Mouse (Mus musculus): ENCODE measurements at regions not wholly inside any gene's neighbourhood (a gene's known extent, or its start where the extent isn't known, plus 50 kb on each side); places are given as distances from the start of the nearest gene placed in this dataset.

- no peak for DNase-seq (ENCODE audit: low spot score in 2 of 2)
These were observed 56.2 kb downstream of the Gm26897 start for GRCm38 (mm10) chr5:111789904-111790303.

- no peak for DNase-seq (ENCODE audit: low spot score in 2 of 2)
These were observed 56.8 kb downstream of the Gm26897 start for GRCm38 (mm10) chr5:111790527-111790926.

- peak; percentile 52 to 57 for DNase-seq (ENCODE audit: low spot score in 2 of 2)
These were observed 57.4 kb downstream of the Gm26897 start for GRCm38 (mm10) chr5:111791089-111791561.

GRCm38 (mm10) chr5:111792746-111793145, 59.0 kb downstream of the Gm26897 start:
- DNase-seq (ENCODE audit: low spot score in 2 of 2), result no peak

GRCm38 (mm10) chr5:111793178-111793577, 59.5 kb downstream of the Gm26897 start:
- no peak for DNase-seq (ENCODE audit: low spot score in 2 of 2)

- no peak for DNase-seq (ENCODE audit: low spot score in 2 of 2)
These were observed 63.2 kb downstream of the Gm26897 start for GRCm38 (mm10) chr5:111796889-111797288.

- DNase-seq (ENCODE audit: low spot score in 2 of 2), result no peak
These were observed 66.1 kb downstream of the Gm26897 start for GRCm38 (mm10) chr5:111799700-111800311.

GRCm38 (mm10) chr5:111800511-111800910, 66.8 kb downstream of the Gm26897 start:
- DNase-seq (ENCODE audit: low spot score in 2 of 2), result no peak

GRCm38 (mm10) chr5:111801051-111801450, 67.3 kb downstream of the Gm26897 start:
- DNase-seq (ENCODE audit: low spot score in 2 of 2), result no peak

- no peak for DNase-seq (ENCODE audit: low spot score in 2 of 2)
These were observed 70.8 kb downstream of the Gm26897 start for GRCm38 (mm10) chr5:111804542-111804941.

- DNase-seq (ENCODE audit: low spot score in 2 of 2), result no peak
These were observed 71.4 kb downstream of the Gm26897 start for GRCm38 (mm10) chr5:111805150-111805549.

GRCm38 (mm10) chr5:111805761-111806191, 72.1 kb downstream of the Gm26897 start:
- DNase-seq (ENCODE audit: low spot score in 2 of 2), result no peak

GRCm38 (mm10) chr5:111810079-111810808, 76.5 kb downstream of the Gm26897 start:
- no peak for DNase-seq (ENCODE audit: low spot score in 2 of 2)

GRCm38 (mm10) chr5:111812581-111812980, 78.9 kb downstream of the Gm26897 start:
- DNase-seq (ENCODE audit: low spot score in 2 of 2), result no peak

GRCm38 (mm10) chr5:111813090-111813753, 79.5 kb downstream of the Gm26897 start:
- peak; percentile 87 to 89 for DNase-seq (ENCODE audit: low spot score in 2 of 2)

- DNase-seq (ENCODE audit: low spot score in 2 of 2), result no peak
These were observed 81.4 kb downstream of the Gm26897 start for GRCm38 (mm10) chr5:111814893-111815760.

GRCm38 (mm10) chr5:111820963-111821362, 87.2 kb downstream of the Gm26897 start:
- peak; percentile 41 to 50 for DNase-seq (ENCODE audit: low spot score in 2 of 2)

GRCm38 (mm10) chr5:111822882-111823281, 89.2 kb downstream of the Gm26897 start:
- DNase-seq (ENCODE audit: low spot score in 2 of 2), result no peak

GRCm38 (mm10) chr5:111823420-111823819, 89.7 kb downstream of the Gm26897 start:
- DNase-seq (ENCODE audit: low spot score in 2 of 2), result no peak

GRCm38 (mm10) chr5:111823842-111824241, 90.1 kb downstream of the Gm26897 start:
- no peak for DNase-seq (ENCODE audit: low spot score in 2 of 2)

- DNase-seq (ENCODE audit: low spot score in 2 of 2), result no peak
These were observed 90.9 kb downstream of the Gm26897 start for GRCm38 (mm10) chr5:111824600-111825130.
